Mouse (Mus musculus) CH12.LX (cell line): ENCODE data around the gene Sgpl1. TPM values are rescaled to one million over a fixed set of nuclear protein-coding genes. Genes with fewer than 3 reads are reported as not detected.

ENCODE experiments used
- DNase-seq: peaks from one replicate; pipeline ENCODE4 v3.0.0-alpha.2; 2013; ENCODE audit errors: extremely low read depth
- H3K27ac ChIP-seq: 2 replicates; pipeline ENCODE4 v1.5.1; 2012; ENCODE audit warnings: low read depth, mild to moderate bottlenecking, control low read depth, moderate library complexity; ENCODE audit not compliant: insufficient read depth
- H3K27me3 ChIP-seq: replicated peaks from 2 replicates; pipeline ENCODE3; 2012; ENCODE audit warnings: inconsistent platforms
- H3K36me3 ChIP-seq, 2 experiments: replicated peaks in 1 of 2; 2 replicates each; pipeline versions ENCODE3 to v1.6.1; 2012; ENCODE audit warnings: inconsistent platforms in 1 of 2, low read length in 1 of 2, mild to moderate bottlenecking in 1 of 2, mixed read lengths in 1 of 2, moderate library complexity in 1 of 2; ENCODE audit not compliant: control insufficient read depth in 1 of 2, insufficient read depth in 1 of 2
- H3K4me1 ChIP-seq, 2 experiments: 2 replicates each; pipeline ENCODE4 v1.6.1; 2012; ENCODE audit warnings: inconsistent platforms in 1 of 2, moderate library complexity in 1 of 2; ENCODE audit not compliant: insufficient read depth in 2 of 2, control insufficient read depth in 1 of 2
- H3K4me2 ChIP-seq: 2 replicates; pipeline ENCODE4 v1.6.1; 2012; ENCODE audit warnings: low read depth, mild to moderate bottlenecking, control low read depth; ENCODE audit not compliant: poor library complexity, insufficient read depth, severe bottlenecking
- H3K4me3 ChIP-seq, 3 experiments: fragments of 150-350 bp in 1 of 3; sonication (generic) in 1 of 3; replicated peaks in 1 of 3; 2 replicates each; pipeline versions ENCODE3 to v1.5.1; 2011 to 2012; ENCODE audit warnings: low read depth in 2 of 3, low read length in 2 of 3, mild to moderate bottlenecking in 2 of 3, moderate library complexity in 2 of 3, control low read depth in 1 of 3, improper control_type of control experiment in 1 of 3, inconsistent platforms in 1 of 3, mixed read lengths in 1 of 3; ENCODE audit not compliant: poor library complexity in 1 of 3
- H3K79me2 ChIP-seq: replicated peaks from 2 replicates; pipeline ENCODE4 v1.6.1; 2012; ENCODE audit warnings: mild to moderate bottlenecking, moderate library complexity; ENCODE audit not compliant: control insufficient read depth, poor library complexity, insufficient read depth, severe bottlenecking; ENCODE audit errors: extremely low read depth
- H3K9ac ChIP-seq: 2 replicates; pipeline ENCODE4 v1.6.1; 2012; ENCODE audit warnings: low read depth, mild to moderate bottlenecking, control low read depth, moderate library complexity; ENCODE audit not compliant: insufficient read depth
- H3K9me3 ChIP-seq: replicated peaks from 2 replicates; pipeline ENCODE3; 2012; ENCODE audit warnings: low read length, inconsistent platforms, mixed read lengths
- CHD2 ChIP-seq: IDR thresholded peaks from 2 replicates; pipeline ENCODE4 v1.6.1; 2011; ENCODE audit warnings: low read length, improper control_type of control experiment
- E2F4 ChIP-seq: IDR thresholded peaks from 2 replicates; pipeline ENCODE4 v1.6.1; 2011; ENCODE audit warnings: low read depth, low read length, improper control_type of control experiment; ENCODE audit not compliant: insufficient replicate concordance
- ETS1 ChIP-seq: conservative IDR thresholded peaks from 2 replicates; pipeline ENCODE4 v1.6.1; 2012; ENCODE audit warnings: low read depth, mild to moderate bottlenecking, inconsistent platforms, low read length, improper control_type of control experiment, moderate library complexity
- HCFC1 ChIP-seq: IDR thresholded peaks from 2 replicates; pipeline ENCODE4 v1.6.1; 2012; ENCODE audit warnings: low read depth, mild to moderate bottlenecking, inconsistent platforms, low read length, improper control_type of control experiment
- IRF4 ChIP-seq: IDR thresholded peaks from 2 replicates; pipeline ENCODE4 v1.6.1; 2014; ENCODE audit warnings: low read depth, mild to moderate bottlenecking, inconsistent platforms, low read length, improper control_type of control experiment
- KAT2A ChIP-seq: IDR thresholded peaks from 2 replicates; pipeline ENCODE4 v1.6.1; 2012; ENCODE audit warnings: low read length, improper control_type of control experiment, inconsistent platforms; ENCODE audit not compliant: insufficient replicate concordance
- MAFK ChIP-seq: IDR thresholded peaks from 2 replicates; pipeline ENCODE4 v1.6.1; 2011; ENCODE audit warnings: low read length, improper control_type of control experiment; ENCODE audit not compliant: insufficient replicate concordance
- NRF1 ChIP-seq: IDR thresholded peaks from 2 replicates; pipeline ENCODE4 v1.6.1; 2014; ENCODE audit warnings: low read depth, mild to moderate bottlenecking, inconsistent platforms, low read length, improper control_type of control experiment, moderate library complexity
- PAX5 ChIP-seq: IDR thresholded peaks from 2 replicates; pipeline ENCODE4 v1.6.1; 2012; ENCODE audit warnings: low read length, inconsistent platforms, mixed read lengths
- POLR2AphosphoS2 ChIP-seq: IDR thresholded peaks from 2 replicates; pipeline ENCODE4 v1.6.1; 2011; ENCODE audit warnings: low read depth, low read length, improper control_type of control experiment
- RAD21 ChIP-seq: IDR thresholded peaks from 2 replicates; pipeline ENCODE4 v1.6.1; 2011; ENCODE audit warnings: low read depth, mild to moderate bottlenecking, low read length, improper control_type of control experiment, moderate library complexity
- RCOR1 ChIP-seq: conservative IDR thresholded peaks from 2 replicates; pipeline ENCODE4 v1.6.1; 2012; ENCODE audit warnings: low read depth, mild to moderate bottlenecking, inconsistent platforms, low read length, improper control_type of control experiment
- SIN3A ChIP-seq: IDR thresholded peaks from 2 replicates; pipeline ENCODE4 v1.6.1; 2012; ENCODE audit warnings: low read length, improper control_type of control experiment, inconsistent platforms
- SMC3 ChIP-seq: IDR thresholded peaks from 2 replicates; pipeline ENCODE4 v1.6.1; 2011; ENCODE audit warnings: low read depth, low read length, improper control_type of control experiment
- ZC3H11A ChIP-seq: IDR thresholded peaks from 2 replicates; pipeline ENCODE4 v1.6.1; 2012; ENCODE audit warnings: low read depth, mild to moderate bottlenecking, inconsistent platforms, low read length, improper control_type of control experiment
- ZNF384 ChIP-seq: IDR thresholded peaks from 2 replicates; pipeline ENCODE4 v1.6.1; 2012; ENCODE audit warnings: low read depth, low read length, improper control_type of control experiment, inconsistent platforms
- dilution Hi-C: fragments of 300-500 bp; cut with MboI; formaldehyde crosslinking; loops from 2 replicates; pipeline ENCODE4 v1.14.3; 2020; ENCODE audit warnings: low sequenced_read_pairs; ENCODE audit not compliant: extremely low pct_unique_long_range_greater_than_20kb, extremely low pct_ligation_motif_present
- in situ Hi-C: fragments of 300-500 bp; cut with MboI; formaldehyde crosslinking; loops from 3 replicates; pipeline ENCODE4 v1.14.3; 2019; ENCODE audit warnings: low sequenced_read_pairs, low pct_ligation_motif_present, low pct_unique_long_range_greater_than_20kb, mixed read lengths
- polyA plus RNA-seq: library from polyadenylated mRNA; unstranded; fragments of >175 nt; gene quantifications from 2 replicates; pipeline ENCODE4 v1.2.1, GENCODE M21; 2012; ENCODE audit warnings: low read depth; ENCODE audit not compliant: insufficient read length
- total RNA-seq, 2 experiments: library from RNA; depleted of rRNA; stranded (reverse); fragments of 300-350 nt in 1 of 2; fragments of >200 nt in 1 of 2; gene quantifications; 2 replicates each; pipeline ENCODE4 v1.2.3; 2012 to 2014

Sgpl1 gene
- total and polyA plus RNA-seq, 3 experiments = 48.3 to 55.4 (median 52.1) TPM

DNA sequence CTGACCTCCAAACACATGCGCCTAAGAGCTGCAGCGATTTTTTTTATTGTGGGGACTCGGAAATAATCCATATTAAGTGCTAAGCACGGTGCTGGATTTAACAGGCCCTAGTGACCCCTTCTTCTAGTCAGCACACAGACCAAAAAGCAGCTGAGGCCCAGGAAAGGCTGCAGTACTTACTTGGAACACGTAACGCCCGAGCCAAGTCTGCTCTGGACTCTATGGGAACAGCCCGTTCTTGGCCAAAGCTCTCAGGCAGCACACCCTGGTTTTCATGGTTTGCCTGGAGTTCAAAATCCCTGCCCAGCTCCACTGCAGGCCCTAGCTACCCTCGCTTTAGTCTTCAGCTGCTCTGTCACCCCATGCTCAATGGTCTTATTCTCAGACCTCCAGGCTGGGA is 47.1 kb upstream of the Sgpl1 start:
- H3K4me3 ChIP-seq = no peak overlapping the region
- H3K9me3 ChIP-seq = no peaks in the 10 kb centered on the region
- H3K79me2 ChIP-seq = no peaks in the 10 kb centered on the region; the same call in 1 of the 2 replicates
- no peak overlapping the region for H3K9ac ChIP-seq
- in situ Hi-C loops (loop anchor here (5.0 kb wide), 1 partner anchor 128 kb away; no protein-coding TSS in a partner anchor), dilution Hi-C loops (no loop called here)
- H3K27ac ChIP-seq = no peak overlapping the region
- H3K27me3 ChIP-seq = no peaks in the 10 kb centered on the region
- peaks cover 10 to 32% of the 10 kb centered on the region in 2 experiments for H3K4me1 ChIP-seq
- H3K36me3 ChIP-seq = peaks cover 16 to 63% of the 10 kb centered on the region in 2 experiments
- DNase-seq = no peak
- TF ChIP-seq KAT2A = no peak
- no peak for TF ChIP-seq RCOR1
- no peak for TF ChIP-seq SMC3
- TF ChIP-seq PAX5 = no peak
- TF ChIP-seq MAFK = no peak
- TF ChIP-seq CHD2 = no peak
- TF ChIP-seq E2F4 = no peak
- no peak for TF ChIP-seq ETS1
- no peak for TF ChIP-seq POLR2AphosphoS2
- no peak for TF ChIP-seq IRF4
- TF ChIP-seq ZC3H11A = no peak
- no peak for TF ChIP-seq HCFC1
- TF ChIP-seq RAD21 = no peak
- TF ChIP-seq ZNF384 = no peak
- TF ChIP-seq NRF1 = no peak
- H3K4me2 ChIP-seq = no peak overlapping the region

DNA sequence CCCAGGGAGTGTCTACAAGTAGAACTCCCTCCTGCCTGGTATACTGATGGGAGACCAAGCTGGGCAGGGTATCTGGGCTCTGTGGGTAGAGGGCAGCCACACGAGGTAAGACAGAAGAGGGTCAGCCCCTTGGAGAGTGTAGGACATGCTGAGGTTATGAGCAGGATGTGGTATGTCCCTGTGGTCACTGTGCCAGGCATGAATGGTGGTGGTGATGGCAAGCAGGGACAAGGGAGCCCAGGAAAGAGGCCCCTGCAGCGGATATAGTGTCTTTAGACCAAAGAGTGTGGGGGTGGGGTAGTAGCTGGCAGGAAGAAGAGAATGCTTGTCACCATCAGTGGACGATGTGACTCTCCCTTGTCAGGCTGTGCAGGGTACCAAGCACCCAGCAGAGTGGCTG is 40.5 kb upstream of the Sgpl1 start:
- peak overlapping the region; percentile 25; the same call in 1 of the 2 replicates for H3K4me2 ChIP-seq
- H3K4me3 ChIP-seq = no peak overlapping the region
- H3K79me2 ChIP-seq = no peaks in the 10 kb centered on the region
- in situ Hi-C loops = no loop called here
- DNase-seq = no peak
- H3K27ac ChIP-seq = no peak overlapping the region
- dilution Hi-C loops = no loop called here
- 0 out of 2 replicates have a peak, but pooled peaks have one; percentile 8 for TF ChIP-seq CHD2
- TF ChIP-seq ZNF384 = no peak
- no peak for TF ChIP-seq SIN3A
- peaks cover 15 to 45% of the 10 kb centered on the region in 2 experiments for H3K4me1 ChIP-seq
- H3K36me3 ChIP-seq = peaks cover 0 to 20% of the 10 kb centered on the region in 2 experiments
- H3K27me3 ChIP-seq = no peaks in the 10 kb centered on the region
- peaks cover 3% of the 10 kb centered on the region for H3K9me3 ChIP-seq
- H3K9ac ChIP-seq = no peak overlapping the region
